Mouse (Mus musculus): ENCODE data around the gene Atat1. TPM values are rescaled to one million over a fixed set of nuclear protein-coding genes. Genes with fewer than 3 reads are reported as not detected.

Gene Atat1
- polyA plus RNA-seq, 1 experiment from 2014 or later, result 503 TPM

DNA sequence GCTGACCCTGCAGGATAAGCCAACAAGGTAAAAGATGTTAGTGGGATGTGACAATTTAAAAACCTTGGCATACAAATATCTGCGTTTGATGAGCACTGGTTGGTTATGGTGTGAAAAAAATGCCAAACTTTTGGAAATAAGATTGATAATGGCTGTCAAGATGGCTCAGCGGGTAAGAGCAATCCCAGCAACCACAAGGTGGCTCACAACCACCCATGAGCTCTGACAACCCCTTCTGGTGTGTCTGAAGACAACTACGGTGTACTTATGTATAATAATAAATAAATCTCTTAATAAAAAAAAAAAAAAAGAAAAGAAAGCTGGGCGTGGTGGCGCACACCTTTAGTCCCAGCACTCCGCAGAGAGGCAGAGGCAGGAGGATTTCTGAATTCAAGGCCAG is 5.1 kb upstream of the Atat1 start:
- H3K27ac ChIP-seq (replicated peaks; ENCODE audit: low read depth, low read length), result no peak overlapping the region
- peak overlapping the region; percentile 76 for H3K4me2 ChIP-seq (ENCODE audit: low read length)
- 83% methylated on average over 6 of the region's 6 CpGs for WGBS
- H3K4me3 ChIP-seq (replicated peaks; ENCODE audit: low read depth, low read length), result no peak overlapping the region
- DNase-seq (no peak), ATAC-seq (ENCODE audit: low FRiP score, low TSS enrichment) (no peak)
- no peaks in the 10 kb centered on the region for H3K27me3 ChIP-seq (ENCODE audit: control insufficient read depth, insufficient read depth, low read length)
- H3K9ac ChIP-seq (replicated peaks; ENCODE audit: low read length), result no peak overlapping the region
- peaks cover 12% of the 10 kb centered on the region for H3K4me1 ChIP-seq (ENCODE audit: control insufficient read depth, insufficient read depth, low read length)
- no peaks in the 10 kb centered on the region for H3K9me3 ChIP-seq (ENCODE audit: control insufficient read depth, low read length)
- peaks cover 15% of the 10 kb centered on the region for H3K36me3 ChIP-seq (ENCODE audit: control insufficient read depth, insufficient read depth, low read length)

DNA sequence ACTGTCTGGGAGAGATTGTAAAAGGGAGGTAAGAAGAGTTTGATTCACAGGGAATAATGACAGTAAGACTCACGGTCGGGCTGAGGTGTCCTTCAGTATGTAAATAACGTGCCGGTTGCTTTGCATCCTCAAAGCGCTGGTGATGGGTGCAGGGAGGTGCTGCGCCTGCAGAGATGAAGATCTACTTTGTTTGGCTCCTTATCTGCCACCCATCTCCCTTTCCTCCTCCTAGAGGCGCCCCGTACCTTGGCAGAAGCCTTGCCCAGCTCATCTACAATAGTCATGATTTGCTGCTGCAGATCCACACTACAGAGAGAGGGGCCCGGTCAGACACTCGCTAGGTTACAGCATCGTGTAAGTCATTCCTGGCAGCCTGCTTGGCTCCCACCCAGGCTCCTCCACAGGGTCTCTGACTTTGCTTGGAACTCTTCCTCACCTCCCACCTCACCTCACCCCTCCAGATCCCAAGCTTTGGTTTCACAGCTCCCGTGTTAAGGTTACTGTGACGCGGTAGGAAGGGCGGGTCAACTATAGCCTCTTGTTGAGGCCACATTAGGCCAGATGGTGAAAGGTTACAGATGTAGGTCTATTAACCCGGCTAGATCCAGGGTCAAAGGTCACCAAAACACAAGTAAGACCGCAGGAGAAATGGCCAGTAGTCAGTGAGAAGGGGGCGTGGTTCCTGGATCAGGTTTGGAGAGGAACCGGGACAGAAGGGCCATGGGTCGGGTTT is 523 bp downstream of the Atat1 start:
- H3K27me3 ChIP-seq (ENCODE audit: control insufficient read depth, insufficient read depth, low read length), result no peaks in the 10 kb centered on the region
- H3K4me3 ChIP-seq (replicated peaks; ENCODE audit: low read depth, low read length), result peak overlapping the region; percentile 77
- WGBS, result 23% methylated on average over 20 of the region's 20 CpGs
- ATAC-seq (ENCODE audit: low FRiP score, low TSS enrichment) (peak; percentile 51; the same call in 1 of the 2 replicates), DNase-seq (no peak)
- H3K27ac ChIP-seq (replicated peaks; ENCODE audit: low read depth, low read length), result peak overlapping the region; percentile 84
- peak overlapping the region; percentile 81 for H3K9ac ChIP-seq (replicated peaks; ENCODE audit: low read length)
- H3K9me3 ChIP-seq (ENCODE audit: control insufficient read depth, low read length), result no peaks in the 10 kb centered on the region
- H3K4me2 ChIP-seq (ENCODE audit: low read length), result peak overlapping the region; percentile 87
- H3K4me1 ChIP-seq (ENCODE audit: control insufficient read depth, insufficient read depth, low read length), result peaks cover 16% of the 10 kb centered on the region
- H3K36me3 ChIP-seq (ENCODE audit: control insufficient read depth, insufficient read depth, low read length), result peaks cover 56% of the 10 kb centered on the region

DNA sequence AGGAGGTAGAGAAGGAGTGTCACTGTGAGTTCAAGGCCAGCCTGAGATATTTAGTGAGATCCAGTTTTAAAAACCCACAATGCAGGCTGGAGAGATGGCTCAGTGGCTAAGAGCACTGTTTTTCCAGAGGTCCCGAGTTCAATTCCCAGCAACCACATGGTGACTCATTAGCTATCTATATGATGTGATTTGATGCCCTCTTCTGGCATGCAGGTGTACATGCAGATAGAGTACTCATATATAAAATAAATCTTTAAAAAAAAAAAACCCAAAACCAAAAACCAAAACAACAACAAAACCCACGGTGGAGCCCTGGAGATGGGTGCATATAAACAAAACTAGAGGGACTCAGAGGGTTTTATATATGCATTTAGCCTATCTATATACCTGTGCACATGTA is 2.3 kb downstream of the Atat1 start:
- Histone ChIP-seq H3K4me1 (ENCODE audit: control insufficient read depth, insufficient read depth, low read length) (peaks cover 16% of the 10 kb centered on the region), H3K36me3 (ENCODE audit: control insufficient read depth, insufficient read depth, low read length) (peaks cover 60% of the 10 kb centered on the region), H3K27ac (replicated peaks; ENCODE audit: low read depth, low read length) (no peak overlapping the region), H3K9ac (replicated peaks; ENCODE audit: low read length) (no peak overlapping the region), H3K27me3 (ENCODE audit: control insufficient read depth, insufficient read depth, low read length) (no peaks in the 10 kb centered on the region), H3K4me2 (ENCODE audit: low read length) (peak overlapping the region; percentile 87), H3K4me3 (replicated peaks; ENCODE audit: low read depth, low read length) (no peak overlapping the region), H3K9me3 (ENCODE audit: control insufficient read depth, low read length) (no peaks in the 10 kb centered on the region)
- no peak for DNase-seq
- ATAC-seq (ENCODE audit: low FRiP score, low TSS enrichment), result no peak
- 82% methylated on average over 2 of the region's 2 CpGs for WGBS

DNA sequence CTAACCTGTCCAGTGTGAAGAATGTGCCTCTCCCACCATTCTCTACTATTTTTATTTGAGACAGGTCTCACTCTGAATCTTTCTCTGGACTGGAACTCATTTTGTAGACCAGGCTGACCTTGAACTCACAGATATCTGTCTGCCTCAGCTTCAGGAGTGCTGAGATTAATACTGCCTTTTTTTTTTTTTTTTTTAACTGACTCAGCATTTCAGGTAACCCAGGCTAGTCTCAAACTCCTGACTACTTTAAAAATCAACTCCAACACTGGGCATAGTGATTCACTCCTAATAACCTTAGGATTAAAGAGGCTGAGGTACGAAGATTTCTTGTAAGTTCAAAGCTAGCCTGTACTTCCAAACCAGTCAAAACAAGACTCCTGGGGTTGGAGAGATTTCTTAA is 4.3 kb downstream of the Atat1 start:
- Histone ChIP-seq H3K4me2 (ENCODE audit: low read length) (no peak overlapping the region), H3K4me3 (replicated peaks; ENCODE audit: low read depth, low read length) (no peak overlapping the region), H3K9me3 (ENCODE audit: control insufficient read depth, low read length) (no peaks in the 10 kb centered on the region), H3K36me3 (ENCODE audit: control insufficient read depth, insufficient read depth, low read length) (peaks cover 78% of the 10 kb centered on the region), H3K27ac (replicated peaks; ENCODE audit: low read depth, low read length) (no peak overlapping the region), H3K27me3 (ENCODE audit: control insufficient read depth, insufficient read depth, low read length) (no peaks in the 10 kb centered on the region), H3K9ac (replicated peaks; ENCODE audit: low read length) (no peak overlapping the region), H3K4me1 (ENCODE audit: control insufficient read depth, insufficient read depth, low read length) (peaks cover 16% of the 10 kb centered on the region)
- 94% methylated on average over 1 of the region's 1 CpGs for WGBS
- DNase-seq (no peak), ATAC-seq (ENCODE audit: low FRiP score, low TSS enrichment) (no peak)

DNA sequence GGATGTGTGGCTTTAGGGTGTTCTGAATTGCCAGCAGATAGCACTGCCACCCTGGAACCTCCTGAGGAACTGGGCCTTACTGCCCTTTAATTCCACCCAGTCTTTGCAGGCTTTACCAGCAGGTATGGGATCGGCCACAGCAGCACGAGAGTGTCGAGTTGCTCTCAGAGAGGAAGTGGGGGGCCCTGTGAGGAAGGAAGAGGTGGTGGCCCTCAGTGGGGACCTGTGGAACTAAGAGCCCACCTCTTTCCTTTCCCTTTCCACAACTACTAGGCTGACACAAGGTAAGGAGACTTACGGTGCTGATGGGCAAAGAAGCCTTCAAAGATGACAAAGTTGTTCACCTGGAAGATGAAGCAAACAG is 5.9 kb downstream of the Atat1 start:
- Histone ChIP-seq H3K9ac (replicated peaks; ENCODE audit: low read length) (no peak overlapping the region), H3K36me3 (ENCODE audit: control insufficient read depth, insufficient read depth, low read length) (peaks cover 94% of the 10 kb centered on the region), H3K4me1 (ENCODE audit: control insufficient read depth, insufficient read depth, low read length) (peaks cover 12% of the 10 kb centered on the region), H3K27me3 (ENCODE audit: control insufficient read depth, insufficient read depth, low read length) (no peaks in the 10 kb centered on the region), H3K4me3 (replicated peaks; ENCODE audit: low read depth, low read length) (0 out of 2 replicates have a peak overlapping the region, but pooled peaks have one; percentile 8), H3K9me3 (ENCODE audit: control insufficient read depth, low read length) (no peaks in the 10 kb centered on the region), H3K4me2 (ENCODE audit: low read length) (no peak overlapping the region), H3K27ac (replicated peaks; ENCODE audit: low read depth, low read length) (no peak overlapping the region)
- DNase-seq (no peak), ATAC-seq (ENCODE audit: low FRiP score, low TSS enrichment) (no peak)
- 89% methylated on average over 4 of the region's 4 CpGs for WGBS

DNA sequence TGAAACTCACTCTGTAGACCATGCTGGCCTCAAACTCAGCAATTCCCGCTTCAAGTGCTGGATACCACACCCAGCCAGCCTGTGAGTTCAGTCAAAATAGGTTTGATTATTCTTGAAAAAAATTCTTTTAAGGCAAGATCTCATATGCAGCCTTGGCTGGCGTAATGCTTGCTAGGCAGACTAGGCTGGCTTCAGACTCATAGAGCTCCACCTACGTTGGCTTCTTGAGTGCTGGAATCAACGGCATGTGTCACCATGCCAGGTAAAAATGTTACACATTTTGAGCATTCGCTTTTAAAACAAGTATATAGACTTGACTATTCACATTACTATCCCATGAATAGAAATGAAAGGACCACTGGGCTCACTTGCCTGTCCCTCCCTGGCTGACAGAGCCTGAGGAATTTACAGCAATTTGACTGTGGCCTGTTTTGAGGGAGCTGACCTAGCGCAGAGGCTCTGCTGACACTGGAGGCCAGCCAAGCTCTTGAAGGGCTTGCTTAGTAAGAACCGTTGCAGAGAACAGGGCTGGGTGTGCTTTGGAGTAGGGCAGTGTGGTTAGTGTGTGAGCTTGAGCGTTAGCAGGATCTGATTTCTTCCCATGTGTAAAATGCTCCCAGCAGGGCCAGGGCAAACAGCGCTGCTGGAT is 6.4 kb downstream of the Atat1 start:
- DNase-seq, result no peak
- Histone ChIP-seq H3K27ac (replicated peaks; ENCODE audit: low read depth, low read length) (no peak overlapping the region), H3K9me3 (ENCODE audit: control insufficient read depth, low read length) (no peaks in the 10 kb centered on the region), H3K9ac (replicated peaks; ENCODE audit: low read length) (no peak overlapping the region), H3K36me3 (ENCODE audit: control insufficient read depth, insufficient read depth, low read length) (peaks cover 96% of the 10 kb centered on the region), H3K4me1 (ENCODE audit: control insufficient read depth, insufficient read depth, low read length) (peaks cover 7% of the 10 kb centered on the region), H3K4me2 (ENCODE audit: low read length) (no peak overlapping the region), H3K4me3 (replicated peaks; ENCODE audit: low read depth, low read length) (no peak overlapping the region), H3K27me3 (ENCODE audit: control insufficient read depth, insufficient read depth, low read length) (no peaks in the 10 kb centered on the region)
- ATAC-seq (ENCODE audit: low FRiP score, low TSS enrichment), result no peak
- WGBS, result 96% methylated on average over 9 of the region's 9 CpGs

DNA sequence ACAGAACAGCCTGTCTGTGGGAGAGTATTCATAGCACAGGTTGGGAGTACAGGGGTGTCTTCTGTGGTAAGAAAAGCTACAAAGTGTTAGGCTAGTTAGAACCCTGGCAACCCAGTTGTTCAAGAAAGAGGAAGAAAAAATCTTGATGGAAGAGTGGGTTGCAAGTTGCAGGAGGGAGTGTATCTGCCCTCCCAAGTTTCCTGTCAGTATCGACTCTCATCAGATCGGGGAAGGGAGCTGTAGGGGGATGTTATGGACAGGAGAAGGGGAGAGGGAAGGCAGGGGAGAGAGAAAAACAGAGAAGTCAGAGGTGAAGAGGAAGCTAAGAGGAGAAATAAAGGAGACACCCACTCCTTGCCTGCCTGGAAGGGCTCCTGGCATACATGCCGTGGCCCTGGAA is 9.2 kb downstream of the Atat1 start:
- Histone ChIP-seq H3K9me3 (ENCODE audit: control insufficient read depth, low read length) (no peaks in the 10 kb centered on the region), H3K27me3 (ENCODE audit: control insufficient read depth, insufficient read depth, low read length) (no peaks in the 10 kb centered on the region), H3K36me3 (ENCODE audit: control insufficient read depth, insufficient read depth, low read length) (peaks cover 79% of the 10 kb centered on the region), H3K4me2 (ENCODE audit: low read length) (no peak overlapping the region), H3K4me1 (ENCODE audit: control insufficient read depth, insufficient read depth, low read length) (peaks cover 12% of the 10 kb centered on the region; the same call in 1 of the 2 replicates), H3K27ac (replicated peaks; ENCODE audit: low read depth, low read length) (no peak overlapping the region), H3K4me3 (replicated peaks; ENCODE audit: low read depth, low read length) (no peak overlapping the region), H3K9ac (replicated peaks; ENCODE audit: low read length) (no peak overlapping the region)
- DNase-seq (no peak), ATAC-seq (ENCODE audit: low FRiP score, low TSS enrichment) (no peak)
- 96% methylated on average over 3 of the region's 3 CpGs for WGBS

DNA sequence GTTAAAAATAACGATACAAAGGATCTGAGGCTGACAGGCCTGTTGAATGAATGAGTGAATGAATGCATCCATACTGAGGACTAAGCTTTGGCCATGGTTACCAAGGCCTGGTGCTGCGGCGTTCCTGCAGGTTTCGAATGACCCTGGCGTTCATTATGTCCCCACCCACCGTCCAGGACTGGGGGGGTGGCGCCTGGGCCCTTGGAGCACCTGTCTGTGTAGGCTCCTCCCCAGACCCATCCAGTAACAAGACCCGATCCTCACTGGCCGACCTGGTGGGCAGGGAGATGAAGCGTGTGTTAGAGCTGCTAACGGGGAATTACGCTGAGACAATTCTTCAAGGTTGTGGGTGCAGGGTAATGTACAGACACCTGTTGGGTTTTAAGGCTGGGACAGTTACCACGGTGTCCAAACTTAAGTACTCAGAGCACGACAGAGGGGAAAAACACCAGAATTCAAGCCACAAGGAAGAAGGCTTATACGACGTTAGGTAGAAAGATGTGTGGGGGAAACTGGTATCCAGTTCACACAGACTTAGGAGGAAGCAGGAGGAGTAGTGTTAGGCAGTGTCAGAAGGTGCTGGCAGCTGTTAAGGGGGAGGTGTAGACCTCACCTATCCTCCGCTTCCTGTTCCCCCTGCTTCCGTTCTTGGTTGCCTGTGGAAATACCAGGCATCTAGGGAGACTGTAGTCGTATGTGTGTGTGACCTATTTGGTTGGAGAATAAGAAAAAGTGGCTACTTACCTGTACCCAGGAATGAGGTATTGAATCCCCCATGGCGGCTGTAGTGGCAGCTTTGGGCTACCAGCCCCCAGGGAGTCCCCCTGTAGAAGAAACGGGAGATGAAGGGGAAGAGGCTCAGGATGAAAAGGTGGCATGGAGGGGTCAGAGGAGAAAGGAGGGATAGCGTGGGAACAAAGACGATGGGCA is 12.0 kb downstream of the Atat1 start:
- peak overlapping the region; percentile 97 for H3K27ac ChIP-seq (replicated peaks; ENCODE audit: low read depth, low read length)
- ATAC-seq (ENCODE audit: low FRiP score, low TSS enrichment) (peak; percentile 36), DNase-seq (no peak)
- H3K4me1 ChIP-seq (ENCODE audit: control insufficient read depth, insufficient read depth, low read length), result peaks cover 12% of the 10 kb centered on the region; the same call in 1 of the 2 replicates
- peak overlapping the region; percentile 27; the same call in 1 of the 2 replicates for H3K9ac ChIP-seq (replicated peaks; ENCODE audit: low read length)
- peaks cover 70% of the 10 kb centered on the region for H3K36me3 ChIP-seq (ENCODE audit: control insufficient read depth, insufficient read depth, low read length)
- H3K4me2 ChIP-seq (ENCODE audit: low read length), result peak overlapping the region; percentile 100
- 49% methylated on average over 23 of the region's 23 CpGs for WGBS
- H3K4me3 ChIP-seq (replicated peaks; ENCODE audit: low read depth, low read length), result peak overlapping the region; percentile 82
- no peaks in the 10 kb centered on the region for H3K27me3 ChIP-seq (ENCODE audit: control insufficient read depth, insufficient read depth, low read length)
- H3K9me3 ChIP-seq (ENCODE audit: control insufficient read depth, low read length), result no peaks in the 10 kb centered on the region
